Mouse (Mus musculus) midbrain, embryonic 13.5 days (tissue): Measurements from ENCODE around the gene Gtpbp10. TPM values are rescaled to one million over a fixed set of nuclear protein-coding genes. Genes with fewer than 3 reads are reported as not detected.
A peak's percentile ranks its signal among the peaks of the same experiment; 100 is the strongest.

Experiments
- ATAC-seq: fragments of 200-750 bp; cut with Nextera tagmentation; 2 replicates; pipeline ENCODE4 v1.8.0; 2017; ENCODE audit warnings: mild to moderate bottlenecking, moderate TSS enrichment, moderate library complexity
- H3K27ac ChIP-seq: fragments of 300-500 bp; sonication (generic); 2 replicates; pipeline ENCODE4 v1.5.1; 2015; ENCODE audit warnings: inconsistent platforms, mild to moderate bottlenecking, moderate library complexity
- H3K27me3 ChIP-seq: fragments of 300-500 bp; sonication (generic); 2 replicates; pipeline ENCODE4 v1.6.1; 2015; ENCODE audit warnings: mild to moderate bottlenecking, inconsistent platforms
- H3K36me3 ChIP-seq: fragments of 300-500 bp; sonication (generic); 2 replicates; pipeline ENCODE4 v1.6.1; 2015; ENCODE audit warnings: mild to moderate bottlenecking, inconsistent platforms
- H3K4me1 ChIP-seq: fragments of 300-500 bp; sonication (generic); replicated peaks from 2 replicates; pipeline ENCODE4 v1.6.1; 2015; ENCODE audit warnings: inconsistent platforms
- H3K4me2 ChIP-seq: fragments of 300-500 bp; sonication (generic); replicated peaks from 2 replicates; pipeline ENCODE4 v1.6.1; 2015; ENCODE audit warnings: moderate library complexity, mild to moderate bottlenecking, inconsistent platforms
- H3K4me3 ChIP-seq: fragments of 300-500 bp; sonication (generic); replicated peaks from 2 replicates; pipeline ENCODE4 v1.5.1; 2015; ENCODE audit warnings: mild to moderate bottlenecking, inconsistent platforms
- H3K9ac ChIP-seq: fragments of 300-500 bp; sonication (generic); replicated peaks from 2 replicates; pipeline ENCODE4 v1.6.1; 2015; ENCODE audit warnings: mild to moderate bottlenecking, inconsistent platforms
- H3K9me3 ChIP-seq: fragments of 300-500 bp; sonication (generic); 2 replicates; pipeline ENCODE4 v1.6.1; 2016; ENCODE audit warnings: mild to moderate bottlenecking, inconsistent platforms
- WGBS: fragments of 180-500 bp; shearing (Covaris S2); methylation state at CpG from one replicate; pipeline ENCODE4 v1.1.7; 2015; 5-methylcytosine and 5-hydroxymethylcytosine counted together
- polyA plus RNA-seq: library from polyadenylated mRNA; unstranded; fragments of >200 nt; fragmentation: Nextera tagmentation; extraction: Ambion mirVana; gene quantifications from 2 replicates; pipeline ENCODE4 v1.2.1, GENCODE M21; 2015

Gene Gtpbp10
- polyA plus RNA-seq, 1 experiment from 2014 or later, result 26.3 TPM

DNA sequence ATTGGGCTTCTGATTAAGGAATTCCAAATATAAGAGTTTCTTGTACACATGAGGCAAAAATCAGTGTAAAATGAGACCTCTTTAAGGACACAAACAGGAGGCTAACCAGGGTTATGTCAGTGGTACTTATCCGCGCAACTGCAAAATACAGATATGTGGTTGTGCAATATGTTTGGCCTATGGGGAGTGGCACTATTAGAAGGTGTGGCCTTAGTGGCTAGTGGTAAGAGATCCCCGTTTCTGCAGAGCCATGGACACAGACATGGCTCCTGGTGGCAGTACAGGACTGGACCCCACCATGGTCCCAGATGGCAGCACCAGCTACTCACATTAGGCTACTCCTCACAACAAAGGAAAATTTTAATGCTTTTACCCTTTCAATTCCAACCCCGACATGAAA lies 64.3 kb downstream of the Gtpbp10 start:
- Histone ChIP-seq H3K4me3 (no peak overlapping the region), H3K4me1 (peaks cover 4% of the 10 kb centered on the region; the same call in 1 of the 2 replicates), H3K27me3 (0 out of 2 replicates have a peak, but pooled peaks cover 2% of the 10 kb centered on the region), H3K36me3 (no peaks in the 10 kb centered on the region), H3K9ac (no peak overlapping the region), H3K27ac (no peak overlapping the region), H3K4me2 (no peak overlapping the region), H3K9me3 (no peaks in the 10 kb centered on the region)
- 90% methylated on average over 4 of the region's 4 CpGs for WGBS
- ATAC-seq, result peak; percentile 52; the same call in 1 of the 2 replicates

- Histone ChIP-seq H3K27me3 (0 out of 2 replicates have a peak, but pooled peaks cover 2% of the 10 kb centered on the region), H3K9ac (no peak overlapping the region), H3K27ac (no peak overlapping the region), H3K4me2 (no peak overlapping the region), H3K4me1 (peaks cover 4% of the 10 kb centered on the region; the same call in 1 of the 2 replicates), H3K9me3 (no peaks in the 10 kb centered on the region), H3K4me3 (no peak overlapping the region), H3K36me3 (no peaks in the 10 kb centered on the region)
- 42% methylated on average over 16 of the region's 16 CpGs for WGBS
- ATAC-seq, result peak; percentile 85
Observed at GRCm38 (mm10) chr5:5494269-5495005, 64.9 kb downstream of the Gtpbp10 start.

- H3K4me3 ChIP-seq, result no peak overlapping the region
- 95% methylated on average over 4 of the region's 4 CpGs for WGBS
- H3K27me3 ChIP-seq, result 0 out of 2 replicates have a peak, but pooled peaks cover 2% of the 10 kb centered on the region
- no peak overlapping the region for H3K9ac ChIP-seq
- no peaks in the 10 kb centered on the region for H3K9me3 ChIP-seq
- no peak overlapping the region for H3K4me2 ChIP-seq
- ATAC-seq, result no peak
- no peaks in the 10 kb centered on the region for H3K36me3 ChIP-seq
- no peak overlapping the region for H3K27ac ChIP-seq
- H3K4me1 ChIP-seq, result peaks cover 4% of the 10 kb centered on the region; the same call in 1 of the 2 replicates
Observed at GRCm38 (mm10) chr5:5492163-5492562, 67.2 kb downstream of the Gtpbp10 start.

Other genes starting within 250 kb of the Gtpbp10 start
- gene Cdk14, start 139.2 kb downstream of the Gtpbp10 start, polyA plus RNA-seq, result 28.9 and 34.3 TPM in 2 replicates
- not detected in 2 replicates for gene 1700015F17Rik, start 80.4 kb downstream of the Gtpbp10 start, polyA plus RNA-seq
- gene Cldn12, start 44.6 kb downstream of the Gtpbp10 start, polyA plus RNA-seq, result 21.3 and 23.0 TPM in 2 replicates
- gene Gm8773, start 14.3 kb upstream of the Gtpbp10 start, polyA plus RNA-seq, result 6.5 and 7.2 TPM in 2 replicates
- 5.8 and 8.3 TPM in 2 replicates for gene Cfap69, start 104.7 kb upstream of the Gtpbp10 start, polyA plus RNA-seq
- gene Steap2, start 135.0 kb upstream of the Gtpbp10 start, polyA plus RNA-seq, result 5.6 and 6.6 TPM in 2 replicates
- gene Steap1, start 189.8 kb upstream of the Gtpbp10 start, polyA plus RNA-seq, result 1.1 TPM in 2 replicates